In genomic region chr5:130048786-130049520, GRCm38 (mm10) we compare ENCODE assay signal across 11 mouse cellular contexts. TPM values are rescaled to one million over a fixed set of nuclear protein-coding genes. Genes with fewer than 3 reads are reported as not detected.
DNase-seq lines count a peak whose midpoint lies in the region; ATAC-seq and TF ChIP-seq lines count a peak whose summit lies in the region.
"Had no signal": no experiment of that assay in that cellular context is flagged by ENCODE, and none has a peak within 500 bp of the region (broad histone marks: within the 10 kb centered on the region; RNA-seq: fewer than 3 reads in every experiment).

No protein-coding gene starts in this region.

- no peaks in the 10 kb centered on the region for H3K27me3 ChIP-seq in hindbrain, embryonic 15.5 days
- no peaks in the 10 kb centered on the region for H3K27me3 ChIP-seq in hindbrain, embryonic 13.5 days
- no peaks in the 10 kb centered on the region for H3K27me3 ChIP-seq in thymus, adult 2 months (ENCODE audit: control insufficient read depth, insufficient read depth, low read length)
- no peaks in the 10 kb centered on the region for H3K27me3 ChIP-seq in liver, embryonic 12.5 days (replicated peaks)
- H3K27me3 ChIP-seq: embryonic facial prominence, embryonic 13.5 days; limb, embryonic 15.5 days had no signal

- DNase-seq in NIH3T3 (ENCODE audit: low read depth) = peak; percentile 36
- peak; percentile 65 for DNase-seq in gastrocnemius, postnatal 25 days
- DNase-seq in lung, postnatal 36 days = peak; percentile 51
- DNase-seq in thymus, adult 2 months = no peak
- DNase-seq: adrenal gland, postnatal 36 days had no signal

- 83% methylated on average over 15 of the region's 15 CpGs for WGBS in hindbrain, embryonic 15.5 days
- 79% methylated on average over 15 of the region's 15 CpGs for WGBS in hindbrain, embryonic 13.5 days
- 93% methylated on average over 15 of the region's 15 CpGs for WGBS in thymus, adult 2 months
- WGBS in liver, embryonic 12.5 days (ENCODE audit: insufficient replicate concordance) = 90% methylated on average over 15 of the region's 15 CpGs

- peak overlapping the region; percentile 32; the same call in 1 of the 2 replicates for H3K27ac ChIP-seq in hindbrain, embryonic 15.5 days (replicated peaks)
- no peak overlapping the region for H3K27ac ChIP-seq in hindbrain, embryonic 13.5 days
- no peak overlapping the region for H3K27ac ChIP-seq in thymus, adult 2 months (ENCODE audit: control insufficient read depth, insufficient read depth, low read length)
- no peak overlapping the region for H3K27ac ChIP-seq in liver, embryonic 12.5 days
- H3K27ac ChIP-seq: embryonic facial prominence, embryonic 13.5 days; limb, embryonic 15.5 days had no signal

- no peak overlapping the region for H3K4me3 ChIP-seq in hindbrain, embryonic 15.5 days
- no peak overlapping the region for H3K4me3 ChIP-seq in hindbrain, embryonic 13.5 days
- no peak overlapping the region for H3K4me3 ChIP-seq in thymus, adult 2 months (ENCODE audit: control insufficient read depth, insufficient read depth, low read length)
- no peak overlapping the region for H3K4me3 ChIP-seq in liver, embryonic 12.5 days
- H3K4me3 ChIP-seq: embryonic facial prominence, embryonic 13.5 days; limb, embryonic 15.5 days had no signal

- no peak; the same call in 1 of the 2 replicates for ATAC-seq in hindbrain, embryonic 15.5 days (ENCODE audit: low FRiP score, low read depth)
- no peak for ATAC-seq in hindbrain, embryonic 13.5 days (ENCODE audit: low FRiP score)
- no peak for ATAC-seq in CD4-positive, CD25-positive, alpha-beta regulatory T cell, adult 4 months
- no peak for ATAC-seq in liver, embryonic 12.5 days

- no peak for TF ChIP-seq POLR2A in thymus, adult 2 months (IDR thresholded peaks at IDR 0.05; ENCODE audit: control insufficient read depth, extremely low read depth, insufficient read depth, low read length, poor library complexity)

- no peak overlapping the region for H3K4me2 ChIP-seq in hindbrain, embryonic 15.5 days
- no peak overlapping the region for H3K4me2 ChIP-seq in hindbrain, embryonic 13.5 days
- H3K4me2 ChIP-seq in liver, embryonic 12.5 days = no peak overlapping the region
- H3K4me2 ChIP-seq: embryonic facial prominence, embryonic 13.5 days; limb, embryonic 15.5 days had no signal

- no peak for TF ChIP-seq CTCF in thymus, adult 2 months (IDR thresholded peaks at IDR 0.05; ENCODE audit: borderline replicate concordance, control insufficient read depth, extremely low read depth, insufficient read depth, low read length, poor library complexity)

- no peaks in the 10 kb centered on the region for H3K9me3 ChIP-seq in hindbrain, embryonic 15.5 days
- no peaks in the 10 kb centered on the region for H3K9me3 ChIP-seq in hindbrain, embryonic 13.5 days
- H3K9me3 ChIP-seq in liver, embryonic 12.5 days (replicated peaks) = no peaks in the 10 kb centered on the region
- H3K9me3 ChIP-seq: embryonic facial prominence, embryonic 13.5 days; limb, embryonic 15.5 days had no signal

- H3K9ac ChIP-seq in hindbrain, embryonic 15.5 days = no peak overlapping the region
- no peak overlapping the region for H3K9ac ChIP-seq in hindbrain, embryonic 13.5 days
- no peak overlapping the region for H3K9ac ChIP-seq in liver, embryonic 12.5 days
- H3K9ac ChIP-seq: embryonic facial prominence, embryonic 13.5 days; limb, embryonic 15.5 days had no signal

- H3K36me3 ChIP-seq in hindbrain, embryonic 15.5 days = peaks cover 34% of the 10 kb centered on the region
- peaks cover 81% of the 10 kb centered on the region for H3K36me3 ChIP-seq in hindbrain, embryonic 13.5 days
- H3K36me3 ChIP-seq in thymus, adult 2 months (ENCODE audit: control insufficient read depth, insufficient read depth, low read length) = peaks cover 41% of the 10 kb centered on the region
- H3K36me3 ChIP-seq in liver, embryonic 12.5 days = peaks cover 87% of the 10 kb centered on the region

- no peaks in the 10 kb centered on the region; the same call in 1 of the 2 replicates for H3K4me1 ChIP-seq in hindbrain, embryonic 15.5 days (replicated peaks)
- no peaks in the 10 kb centered on the region for H3K4me1 ChIP-seq in hindbrain, embryonic 13.5 days (replicated peaks)
- no peaks in the 10 kb centered on the region for H3K4me1 ChIP-seq in thymus, adult 2 months (replicated peaks; ENCODE audit: control insufficient read depth, insufficient read depth, low read length)
- peaks cover 12% of the 10 kb centered on the region for H3K4me1 ChIP-seq in liver, embryonic 12.5 days
- H3K4me1 ChIP-seq: limb, embryonic 15.5 days had no signal

RNA-seq across cellular contexts. Expression of gene Crcp, which starts 19.9 kb away (rescaled TPM):
- 82.2 and 83.2 TPM in 2 replicates for polyA plus RNA-seq in hindbrain, embryonic 15.5 days (2015; fragmentation: Nextera tagmentation; extraction: Ambion mirVana)
- polyA plus RNA-seq in hindbrain, embryonic 13.5 days (2015; fragmentation: Nextera tagmentation; extraction: Ambion mirVana) = 78.7 and 82.4 TPM in 2 replicates
- total RNA-seq in gastrocnemius, postnatal 25 days (2021) = 10 to 100 TPM; 13.3 to 13.9 TPM
- 17.0 and 17.5 TPM in 2 replicates for polyA plus RNA-seq in thymus, adult 2 months (2012; rRNA removed)
- polyA plus RNA-seq in CD4-positive, CD25-positive, alpha-beta regulatory T cell, adult 4 months (2017; shearing (Covaris generic)) = 10 to 100 TPM; 60.0 to 75.7 TPM
- polyA plus RNA-seq in liver, embryonic 12.5 days (2016; fragmentation: Nextera tagmentation; extraction: Ambion mirVana) = 33.9 and 34.7 TPM in 2 replicates

RNA-seq across cellular contexts. Expression of gene Asl, which starts 19.9 kb away (rescaled TPM):
- polyA plus RNA-seq in hindbrain, embryonic 15.5 days (2015; fragmentation: Nextera tagmentation; extraction: Ambion mirVana) = 37.4 and 39.5 TPM in 2 replicates
- polyA plus RNA-seq in hindbrain, embryonic 13.5 days (2015; fragmentation: Nextera tagmentation; extraction: Ambion mirVana) = 31.3 and 40.2 TPM in 2 replicates
- 10 to 100 TPM in 1 of 2 experiments, 1 to 10 TPM in 1; 9.4 to 10.1 TPM for total RNA-seq in gastrocnemius, postnatal 25 days (2021)
- 33.0 and 40.4 TPM in 2 replicates for polyA plus RNA-seq in thymus, adult 2 months (2012; rRNA removed)
- polyA plus RNA-seq in CD4-positive, CD25-positive, alpha-beta regulatory T cell, adult 4 months (2017; shearing (Covaris generic)) = 100 to 1,000 TPM; 102 to 103 TPM
- 39.1 and 41.1 TPM in 2 replicates for polyA plus RNA-seq in liver, embryonic 12.5 days (2016; fragmentation: Nextera tagmentation; extraction: Ambion mirVana)

RNA-seq across cellular contexts. Expression of gene Tpst1, which starts 24.2 kb away (rescaled TPM):
- 57.2 and 59.8 TPM in 2 replicates for polyA plus RNA-seq in hindbrain, embryonic 15.5 days (2015; fragmentation: Nextera tagmentation; extraction: Ambion mirVana)
- 52.5 and 52.8 TPM in 2 replicates for polyA plus RNA-seq in hindbrain, embryonic 13.5 days (2015; fragmentation: Nextera tagmentation; extraction: Ambion mirVana)
- total RNA-seq in gastrocnemius, postnatal 25 days (2021) = 1 to 10 TPM; 5.8 to 7.7 TPM
- polyA plus RNA-seq in thymus, adult 2 months (2012; rRNA removed) = 8.4 and 9.5 TPM in 2 replicates
- 1 to 10 TPM; 1.8 to 3.6 TPM for polyA plus RNA-seq in CD4-positive, CD25-positive, alpha-beta regulatory T cell, adult 4 months (2017; shearing (Covaris generic))
- 37.1 and 37.2 TPM in 2 replicates for polyA plus RNA-seq in liver, embryonic 12.5 days (2016; fragmentation: Nextera tagmentation; extraction: Ambion mirVana)

RNA-seq across cellular contexts. Expression of gene Gusb, which starts 46.1 kb away (rescaled TPM):
- 31.9 and 33.9 TPM in 2 replicates for polyA plus RNA-seq in hindbrain, embryonic 15.5 days (2015; fragmentation: Nextera tagmentation; extraction: Ambion mirVana)
- polyA plus RNA-seq in hindbrain, embryonic 13.5 days (2015; fragmentation: Nextera tagmentation; extraction: Ambion mirVana) = 28.9 and 31.9 TPM in 2 replicates
- 10 to 100 TPM in 1 of 2 experiments, 1 to 10 TPM in 1; 9.2 to 14.7 TPM for total RNA-seq in gastrocnemius, postnatal 25 days (2021)
- 55.1 and 57.5 TPM in 2 replicates for polyA plus RNA-seq in thymus, adult 2 months (2012; rRNA removed)
- 10 to 100 TPM; 49.4 to 60.6 TPM for polyA plus RNA-seq in CD4-positive, CD25-positive, alpha-beta regulatory T cell, adult 4 months (2017; shearing (Covaris generic))
- 44.8 and 49.1 TPM in 2 replicates for polyA plus RNA-seq in liver, embryonic 12.5 days (2016; fragmentation: Nextera tagmentation; extraction: Ambion mirVana)
